Mouse (Mus musculus) spleen, postnatal 0 days (tissue): ENCODE data around the gene Vmn1r159. TPM values are rescaled to one million over a fixed set of nuclear protein-coding genes. Genes with fewer than 3 reads are reported as not detected.

Source experiments
- polyA plus RNA-seq: library from polyadenylated mRNA; unstranded; fragments of >200 nt; fragmentation: Nextera tagmentation; extraction: Ambion mirVana; gene quantifications from 2 replicates; pipeline ENCODE4 v1.2.1, GENCODE M21; 2015

The Vmn1r159 gene
- not detected in 2 replicates for polyA plus RNA-seq

GRCm38 (mm10) chr7:22843505-22843904 lies at the start of gene Vmn1r159:
TSS of gene Vmn1r159 (minus strand) at chr7:22843605.

GRCm38 (mm10) chr7:22870924-22871323 lies 27.5 kb upstream of the Vmn1r159 start, which contains the start of gene Vmn1r160:
TSS of gene Vmn1r160 (plus strand) at chr7:22871224.

Other genes with a start within 250 kb of the Vmn1r159 start
- gene Vmn1r155, start 185.6 kb downstream of the Vmn1r159 start, polyA plus RNA-seq = not detected in 2 replicates
- gene Gm8693, start 151.3 kb downstream of the Vmn1r159 start, polyA plus RNA-seq = not detected in 2 replicates
- not detected in 2 replicates for gene Gm4567, start 123.9 kb downstream of the Vmn1r159 start, polyA plus RNA-seq
- gene Vmn1r157, start 81.9 kb downstream of the Vmn1r159 start, polyA plus RNA-seq = not detected in 2 replicates
- gene Vmn1r158, start 52.8 kb downstream of the Vmn1r159 start, polyA plus RNA-seq = not detected in 2 replicates
- gene Vmn1r160, start 27.6 kb upstream of the Vmn1r159 start, polyA plus RNA-seq = not detected in 2 replicates
- not detected in 2 replicates for gene Gm4214, start 141.1 kb upstream of the Vmn1r159 start, polyA plus RNA-seq
- gene Gm4216, start 176.3 kb upstream of the Vmn1r159 start, polyA plus RNA-seq = not detected in 2 replicates
- not detected in 2 replicates for gene Vmn1r163, start 211.9 kb upstream of the Vmn1r159 start, polyA plus RNA-seq
- not detected in 2 replicates for gene Gm8720, start 223.9 kb upstream of the Vmn1r159 start, polyA plus RNA-seq